Mouse (Mus musculus): ENCODE measurements around the gene Wnk2.

DNA sequence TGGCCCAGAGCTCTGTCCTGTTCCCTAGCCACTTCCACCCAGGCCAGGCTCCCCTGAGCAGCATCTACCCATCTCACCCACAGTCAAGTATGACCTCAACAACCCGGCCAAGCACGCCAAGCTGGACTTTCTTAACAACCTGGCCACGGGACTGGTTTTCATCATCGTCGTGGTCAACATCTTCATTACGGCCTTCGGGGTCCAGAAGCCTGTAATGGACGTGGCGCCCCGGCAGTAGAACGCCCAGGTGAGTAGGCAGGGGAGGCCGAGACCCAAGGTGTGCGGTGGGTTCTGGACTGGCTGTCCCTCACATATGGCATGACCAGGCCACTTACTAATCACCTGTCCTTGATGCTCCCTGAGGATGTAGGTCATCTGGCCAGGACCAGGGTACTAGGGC is 47.0 kb upstream of the Wnk2 start:
- TF ChIP-seq CTCF (IDR thresholded peaks at IDR 0.05): no peak
- no peak for TF ChIP-seq EP300 (IDR thresholded peaks at IDR 0.05)

Measured in lung, postnatal 0 days (tissue).